Mouse (Mus musculus): ENCODE results near the gene Dbnl. TPM values are rescaled to one million over a fixed set of nuclear protein-coding genes. Genes with fewer than 3 reads are reported as not detected.

The Dbnl gene
- polyA plus RNA-seq, 1 experiment from 2014 or later: 99.8 TPM

- no peak overlapping the region for H3K9ac ChIP-seq (ENCODE audit: low read length)
- H3K9me3 ChIP-seq (ENCODE audit: control insufficient read depth, low read length): no peaks in the 10 kb centered on the region
- no peak overlapping the region for H3K4me3 ChIP-seq (ENCODE audit: low read depth, low read length)
- DNase-seq (ENCODE audit: low spot score): no peak
- peaks cover 16% of the 10 kb centered on the region for H3K36me3 ChIP-seq (ENCODE audit: control insufficient read depth, insufficient read depth, low read length)
- H3K4me1 ChIP-seq (replicated peaks; ENCODE audit: control insufficient read depth, insufficient read depth): no peaks in the 10 kb centered on the region
- H3K27ac ChIP-seq (replicated peaks): no peak overlapping the region
- no peak overlapping the region for H3K4me2 ChIP-seq (replicated peaks; ENCODE audit: low read depth)
- WGBS: 90% methylated on average over 9 of the region's 9 CpGs
- no peak for ATAC-seq (ENCODE audit: low FRiP score, low TSS enrichment)
- no peaks in the 10 kb centered on the region for H3K27me3 ChIP-seq (ENCODE audit: control insufficient read depth, insufficient read depth, low read length)
- TF ChIP-seq EP300 (optimal IDR thresholded peaks at IDR 0.05): no peak
- TF ChIP-seq CTCF (IDR thresholded peaks at IDR 0.05; ENCODE audit: low read depth): no peak
These were observed 46.2 kb downstream of the Dbnl start for GRCm38 (mm10) chr11:5834506-5834905.

DNA sequence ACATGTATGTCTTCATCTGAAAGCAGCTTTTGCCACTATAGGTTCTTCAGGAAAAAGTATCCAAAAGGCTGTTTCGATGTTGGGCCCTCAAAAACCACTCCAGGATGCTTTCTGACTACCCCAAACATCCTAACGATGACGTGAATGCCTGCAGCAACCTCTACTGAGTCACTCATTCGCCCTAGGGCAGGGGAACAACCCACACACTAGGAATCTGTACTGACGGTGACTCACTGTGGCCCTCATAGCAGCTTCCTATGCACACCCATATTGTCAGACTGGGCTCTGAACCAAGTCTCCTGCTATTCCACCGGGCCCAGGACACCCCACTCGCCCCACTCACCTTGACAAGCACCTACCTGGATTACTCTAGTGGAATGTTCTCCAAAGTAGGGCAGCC, 46.8 kb downstream of the Dbnl start:
- 81% methylated on average over 7 of the region's 7 CpGs for WGBS
- peaks cover 13% of the 10 kb centered on the region for H3K36me3 ChIP-seq (ENCODE audit: control insufficient read depth, insufficient read depth, low read length)
- ATAC-seq (ENCODE audit: low FRiP score, low TSS enrichment): no peak
- no peak overlapping the region for H3K4me3 ChIP-seq (ENCODE audit: low read depth, low read length)
- no peaks in the 10 kb centered on the region for H3K4me1 ChIP-seq (replicated peaks; ENCODE audit: control insufficient read depth, insufficient read depth)
- no peak overlapping the region for H3K27ac ChIP-seq (replicated peaks)
- no peak overlapping the region for H3K4me2 ChIP-seq (replicated peaks; ENCODE audit: low read depth)
- no peak for DNase-seq (ENCODE audit: low spot score)
- H3K9me3 ChIP-seq (ENCODE audit: control insufficient read depth, low read length): no peaks in the 10 kb centered on the region
- no peaks in the 10 kb centered on the region for H3K27me3 ChIP-seq (ENCODE audit: control insufficient read depth, insufficient read depth, low read length)
- TF ChIP-seq CTCF (IDR thresholded peaks at IDR 0.05; ENCODE audit: low read depth) (no peak), EP300 (optimal IDR thresholded peaks at IDR 0.05) (no peak)
- H3K9ac ChIP-seq (ENCODE audit: low read length): no peak overlapping the region

GRCm38 (mm10) chr11:5836126-5836525, 47.8 kb downstream of the Dbnl start:
- no peak for DNase-seq (ENCODE audit: low spot score)
- H3K9ac ChIP-seq (ENCODE audit: low read length): no peak overlapping the region
- ATAC-seq (ENCODE audit: low FRiP score, low TSS enrichment): peak; percentile 6; the same call in 1 of the 2 replicates

DNA sequence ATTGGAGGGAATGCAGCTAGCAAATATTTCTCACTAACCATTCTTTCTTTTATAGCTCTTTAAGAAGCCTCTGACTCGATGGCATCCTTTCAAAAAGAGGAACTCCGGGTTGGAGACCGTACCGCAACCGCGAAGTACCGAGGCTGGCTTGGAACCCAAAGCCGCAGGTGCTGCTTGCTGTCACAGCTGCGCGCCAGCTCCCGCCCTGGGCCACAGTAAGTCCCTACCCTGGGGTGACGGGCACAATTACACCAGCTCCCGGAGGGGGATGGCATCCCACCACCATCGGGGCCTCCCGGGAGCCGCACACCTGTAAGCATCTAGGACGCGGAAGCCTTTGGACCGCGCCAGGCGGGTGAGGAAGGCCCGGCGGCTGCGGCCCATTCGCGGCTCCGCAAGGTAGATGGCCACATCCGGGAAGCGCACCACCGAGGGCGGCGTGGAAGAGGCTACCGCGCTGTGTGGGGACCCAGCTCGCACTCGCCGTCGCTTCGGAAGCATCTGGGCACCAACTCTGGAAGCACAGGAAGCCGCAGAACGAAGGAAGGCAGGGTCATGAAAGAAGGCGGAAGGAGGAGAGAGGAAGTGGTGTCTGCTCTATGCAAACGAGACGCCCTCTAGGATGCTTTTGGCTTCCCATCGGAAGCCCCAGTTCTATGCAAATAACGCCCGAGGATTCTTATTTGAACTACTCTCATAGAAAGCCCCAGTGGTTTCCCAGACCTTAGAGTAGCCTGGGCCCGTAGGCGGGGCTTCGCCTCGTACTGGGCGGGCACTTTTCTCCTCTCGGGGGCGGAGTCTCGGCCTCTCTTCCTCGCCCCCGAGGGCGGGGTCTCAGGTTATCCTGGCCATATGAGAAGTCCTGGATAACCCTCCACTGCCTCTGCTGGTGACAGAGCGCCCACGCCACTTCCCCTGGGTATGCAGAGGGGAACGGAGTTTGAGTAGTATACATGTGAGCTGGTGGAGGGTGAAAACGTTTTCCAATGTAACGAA, 49.3 kb downstream of the Dbnl start, which contains the start of gene Polm:
Gene Polm, minus strand, starts transcription at position 766 of the 996 bp plus-strand sequence.
- Histone ChIP-seq H3K27me3 (ENCODE audit: control insufficient read depth, insufficient read depth, low read length) (no peaks in the 10 kb centered on the region), H3K36me3 (ENCODE audit: control insufficient read depth, insufficient read depth, low read length) (0 out of 2 replicates have a peak, but pooled peaks cover 6% of the 10 kb centered on the region), H3K4me1 (replicated peaks; ENCODE audit: control insufficient read depth, insufficient read depth) (no peaks in the 10 kb centered on the region), H3K9me3 (ENCODE audit: control insufficient read depth, low read length) (no peaks in the 10 kb centered on the region), H3K27ac (replicated peaks) (peak within 1 kb of the TSS; percentile 87), H3K4me2 (replicated peaks; ENCODE audit: low read depth) (peak within 1 kb of the TSS; percentile 96), H3K9ac (ENCODE audit: low read length) (peak within 1 kb of the TSS; percentile 84), H3K4me3 (ENCODE audit: low read depth, low read length) (peak within 1 kb of the TSS; percentile 72)
- TF ChIP-seq CTCF (IDR thresholded peaks at IDR 0.05; ENCODE audit: low read depth): peak; percentile 86
- TF ChIP-seq EP300 (optimal IDR thresholded peaks at IDR 0.05): no peak
- ATAC-seq (ENCODE audit: low FRiP score, low TSS enrichment) (peak; percentile 97), DNase-seq (ENCODE audit: low spot score) (peak; percentile 96)
- WGBS: under 1% methylated on average over 63 of the region's 63 CpGs

More at GRCm38 (mm10) chr11:5836126-5836525, 47.8 kb downstream of the Dbnl start:
- peaks cover 13% of the 10 kb centered on the region for H3K36me3 ChIP-seq (ENCODE audit: control insufficient read depth, insufficient read depth, low read length)
- no peak overlapping the region for H3K4me2 ChIP-seq (replicated peaks; ENCODE audit: low read depth)
- H3K4me3 ChIP-seq (ENCODE audit: low read depth, low read length): no peak overlapping the region
- no peak overlapping the region for H3K27ac ChIP-seq (replicated peaks)
- WGBS: 50% methylated on average over 1 of the region's 1 CpGs
- no peaks in the 10 kb centered on the region for H3K9me3 ChIP-seq (ENCODE audit: control insufficient read depth, low read length)
- H3K4me1 ChIP-seq (replicated peaks; ENCODE audit: control insufficient read depth, insufficient read depth): no peaks in the 10 kb centered on the region
- H3K27me3 ChIP-seq (ENCODE audit: control insufficient read depth, insufficient read depth, low read length): no peaks in the 10 kb centered on the region
- TF ChIP-seq EP300 (optimal IDR thresholded peaks at IDR 0.05): no peak
- peak; percentile 55 for TF ChIP-seq CTCF (IDR thresholded peaks at IDR 0.05; ENCODE audit: low read depth)

DNA sequence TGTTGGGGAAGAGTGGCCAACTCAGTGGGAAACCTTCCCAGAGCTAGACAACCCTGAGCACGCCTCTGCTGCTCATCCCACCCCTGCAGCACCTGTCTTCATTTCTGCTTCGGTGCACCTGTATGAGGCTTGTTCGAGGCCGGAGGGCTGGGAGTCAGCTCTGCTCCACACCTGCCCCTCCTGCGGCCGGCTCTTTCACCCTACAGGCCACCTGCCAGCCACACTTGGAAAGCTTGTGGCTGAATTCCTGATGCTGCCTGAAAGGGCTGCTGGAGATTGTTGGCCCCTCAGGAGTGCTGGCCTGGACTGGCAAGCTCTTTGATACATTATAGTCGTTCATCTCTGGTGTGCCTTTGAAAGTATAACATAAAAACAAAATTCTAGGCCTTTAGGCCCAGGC, 52.1 kb downstream of the Dbnl start:
- DNase-seq (ENCODE audit: low spot score): no peak
- H3K27ac ChIP-seq (replicated peaks): no peak overlapping the region
- H3K4me2 ChIP-seq (replicated peaks; ENCODE audit: low read depth): no peak overlapping the region
- ATAC-seq (ENCODE audit: low FRiP score, low TSS enrichment): no peak
- no peaks in the 10 kb centered on the region for H3K4me1 ChIP-seq (replicated peaks; ENCODE audit: control insufficient read depth, insufficient read depth)
- H3K4me3 ChIP-seq (ENCODE audit: low read depth, low read length): no peak overlapping the region
- WGBS: 71% methylated on average over 7 of the region's 7 CpGs
- no peaks in the 10 kb centered on the region for H3K36me3 ChIP-seq (ENCODE audit: control insufficient read depth, insufficient read depth, low read length)
- no peaks in the 10 kb centered on the region for H3K9me3 ChIP-seq (ENCODE audit: control insufficient read depth, low read length)
- H3K27me3 ChIP-seq (ENCODE audit: control insufficient read depth, insufficient read depth, low read length): no peaks in the 10 kb centered on the region
- no peak overlapping the region for H3K9ac ChIP-seq (ENCODE audit: low read length)
- no peak for TF ChIP-seq EP300 (optimal IDR thresholded peaks at IDR 0.05)
- no peak for TF ChIP-seq CTCF (IDR thresholded peaks at IDR 0.05; ENCODE audit: low read depth)

GRCm38 (mm10) chr11:5841751-5842150, 53.5 kb downstream of the Dbnl start:
- no peaks in the 10 kb centered on the region for H3K27me3 ChIP-seq (ENCODE audit: control insufficient read depth, insufficient read depth, low read length)

More at GRCm38 (mm10) chr11:5841751-5842150, 53.5 kb downstream of the Dbnl start:
- TF ChIP-seq CTCF (IDR thresholded peaks at IDR 0.05; ENCODE audit: low read depth): no peak
- no peak for TF ChIP-seq EP300 (optimal IDR thresholded peaks at IDR 0.05)
- Histone ChIP-seq H3K36me3 (ENCODE audit: control insufficient read depth, insufficient read depth, low read length) (no peaks in the 10 kb centered on the region), H3K4me2 (replicated peaks; ENCODE audit: low read depth) (no peak overlapping the region), H3K4me3 (ENCODE audit: low read depth, low read length) (no peak overlapping the region), H3K4me1 (replicated peaks; ENCODE audit: control insufficient read depth, insufficient read depth) (no peaks in the 10 kb centered on the region), H3K27ac (replicated peaks) (no peak overlapping the region), H3K9ac (ENCODE audit: low read length) (no peak overlapping the region), H3K9me3 (ENCODE audit: control insufficient read depth, low read length) (no peaks in the 10 kb centered on the region)
- DNase-seq (ENCODE audit: low spot score) (no peak), ATAC-seq (ENCODE audit: low FRiP score, low TSS enrichment) (no peak)
- WGBS: 81% methylated on average over 2 of the region's 2 CpGs

All from stomach, postnatal 0 days (tissue).